Mouse (Mus musculus) liver, postnatal 0 days (tissue): ENCODE measurements around the gene Nosip.

ENCODE experiments used
- CTCF ChIP-seq: sonication (generic); IDR thresholded peaks from 2 replicates; pipeline ENCODE4 v1.5.1; 2016; ENCODE audit warnings: antibody characterized with exemption, low read depth
- EP300 ChIP-seq: IDR thresholded peaks from 2 replicates; pipeline ENCODE4 v1.6.1; 2016; ENCODE audit warnings: antibody characterized with exemption, low read depth, mild to moderate bottlenecking

DNA sequence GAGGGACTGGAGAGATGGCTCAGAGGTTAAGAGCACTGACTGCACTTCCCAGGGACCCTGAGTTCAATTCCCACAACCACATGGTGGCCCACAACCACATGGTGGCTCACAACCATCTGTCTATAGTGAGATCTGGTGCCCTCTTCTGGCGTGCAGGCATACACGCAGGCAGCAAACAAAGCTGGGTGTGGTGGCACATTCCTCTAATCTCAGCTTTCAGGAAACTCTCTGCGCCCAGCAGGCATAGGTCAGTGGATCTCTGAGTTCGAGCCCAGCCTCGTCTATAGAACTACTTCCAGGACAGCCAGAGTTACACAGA is 5.7 kb downstream of the Nosip start:
- TF ChIP-seq CTCF: peak; percentile 89
- TF ChIP-seq EP300: no peak
